Mouse (Mus musculus): Measurements from ENCODE around the gene Fam19a2. TPM values are rescaled to one million over a fixed set of nuclear protein-coding genes. Genes with fewer than 3 reads are reported as not detected.

Gene Fam19a2
- polyA plus RNA-seq, 1 experiment from 2014 or later: 0.25 TPM

DNA sequence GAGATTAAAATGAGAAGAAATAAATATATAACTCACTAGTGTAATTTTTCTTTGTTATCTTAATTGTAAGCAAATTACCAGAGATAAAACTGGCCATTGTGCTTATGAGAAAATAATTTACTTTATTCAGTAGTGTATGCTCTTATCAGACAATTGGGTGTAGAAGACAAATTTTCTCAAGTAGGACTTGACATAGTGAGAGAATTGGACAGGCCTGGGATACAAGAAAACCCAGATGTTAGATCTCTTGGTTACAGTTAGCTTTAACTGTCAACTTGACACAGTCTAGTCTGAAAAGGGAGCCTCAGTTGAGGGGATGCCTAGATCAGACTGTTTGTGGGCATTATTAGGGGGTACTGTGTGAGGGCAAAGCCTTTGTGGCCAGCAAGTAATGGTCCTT is 373.7 kb downstream of the Fam19a2 start:
- DNase-seq: no peak
- H3K9ac ChIP-seq (replicated peaks): no peak overlapping the region
- no peak overlapping the region for H3K27ac ChIP-seq (ENCODE audit: low read depth)
- no peak overlapping the region for H3K4me3 ChIP-seq (ENCODE audit: low read depth, low read length)
- H3K4me1 ChIP-seq (ENCODE audit: insufficient read depth): no peaks in the 10 kb centered on the region
- H3K27me3 ChIP-seq (ENCODE audit: insufficient read depth, low read length): no peaks in the 10 kb centered on the region
- H3K4me2 ChIP-seq (ENCODE audit: low read depth, low read length): no peak overlapping the region
- TF ChIP-seq EP300 (IDR thresholded peaks at IDR 0.05; ENCODE audit: low read depth): no peak
- no peak for TF ChIP-seq CTCF (IDR thresholded peaks at IDR 0.05; ENCODE audit: low read depth)
- no peaks in the 10 kb centered on the region for H3K9me3 ChIP-seq (ENCODE audit: low read length)
- ATAC-seq: no peak
- no peaks in the 10 kb centered on the region for H3K36me3 ChIP-seq (replicated peaks; ENCODE audit: insufficient read depth, low read length)

- no peak for DNase-seq
- TF ChIP-seq CTCF (IDR thresholded peaks at IDR 0.05; ENCODE audit: low read depth): 0 out of 2 replicates have a peak, but pooled peaks have one; percentile 6
- no peak for TF ChIP-seq EP300 (IDR thresholded peaks at IDR 0.05; ENCODE audit: low read depth)
- no peaks in the 10 kb centered on the region for H3K9me3 ChIP-seq (ENCODE audit: low read length)
- no peak for ATAC-seq
- no peak overlapping the region for H3K4me2 ChIP-seq (ENCODE audit: low read depth, low read length)
- H3K27me3 ChIP-seq (ENCODE audit: insufficient read depth, low read length): no peaks in the 10 kb centered on the region
- H3K27ac ChIP-seq (ENCODE audit: low read depth): no peak overlapping the region
- H3K36me3 ChIP-seq (replicated peaks; ENCODE audit: insufficient read depth, low read length): no peaks in the 10 kb centered on the region
- WGBS (ENCODE audit: insufficient replicate concordance): 80% methylated on average over 4 of the region's 4 CpGs
- H3K4me1 ChIP-seq (ENCODE audit: insufficient read depth): no peaks in the 10 kb centered on the region
- no peak overlapping the region for H3K9ac ChIP-seq (replicated peaks)
- no peak overlapping the region for H3K4me3 ChIP-seq (ENCODE audit: low read depth, low read length)
Measured at GRCm38 (mm10) chr10:123645568-123645967, 381.8 kb downstream of the Fam19a2 start.

- Histone ChIP-seq H3K4me1 (ENCODE audit: insufficient read depth) (no peaks in the 10 kb centered on the region), H3K4me3 (ENCODE audit: low read depth, low read length) (no peak overlapping the region), H3K36me3 (replicated peaks; ENCODE audit: insufficient read depth, low read length) (no peaks in the 10 kb centered on the region), H3K9me3 (ENCODE audit: low read length) (no peaks in the 10 kb centered on the region), H3K27me3 (ENCODE audit: insufficient read depth, low read length) (no peaks in the 10 kb centered on the region), H3K4me2 (ENCODE audit: low read depth, low read length) (no peak overlapping the region), H3K9ac (replicated peaks) (no peak overlapping the region), H3K27ac (ENCODE audit: low read depth) (no peak overlapping the region)
- ATAC-seq (no peak), DNase-seq (no peak)
- TF ChIP-seq EP300 (IDR thresholded peaks at IDR 0.05; ENCODE audit: low read depth) (no peak), CTCF (IDR thresholded peaks at IDR 0.05; ENCODE audit: low read depth) (no peak)
Measured at GRCm38 (mm10) chr10:123671208-123671607, 407.4 kb downstream of the Fam19a2 start.

- no peak for ATAC-seq
- Histone ChIP-seq H3K27ac (ENCODE audit: low read depth) (no peak overlapping the region), H3K36me3 (replicated peaks; ENCODE audit: insufficient read depth, low read length) (no peaks in the 10 kb centered on the region), H3K4me1 (ENCODE audit: insufficient read depth) (no peaks in the 10 kb centered on the region), H3K4me2 (ENCODE audit: low read depth, low read length) (no peak overlapping the region), H3K9ac (replicated peaks) (no peak overlapping the region), H3K27me3 (ENCODE audit: insufficient read depth, low read length) (no peaks in the 10 kb centered on the region), H3K4me3 (ENCODE audit: low read depth, low read length) (no peak overlapping the region), H3K9me3 (ENCODE audit: low read length) (no peaks in the 10 kb centered on the region)
- DNase-seq: no peak
- WGBS (ENCODE audit: insufficient replicate concordance): 16% methylated on average over 7 of the region's 7 CpGs
- TF ChIP-seq CTCF (IDR thresholded peaks at IDR 0.05; ENCODE audit: low read depth) (no peak), EP300 (IDR thresholded peaks at IDR 0.05; ENCODE audit: low read depth) (no peak)
Measured at GRCm38 (mm10) chr10:123678284-123678864, 414.6 kb downstream of the Fam19a2 start.

DNA sequence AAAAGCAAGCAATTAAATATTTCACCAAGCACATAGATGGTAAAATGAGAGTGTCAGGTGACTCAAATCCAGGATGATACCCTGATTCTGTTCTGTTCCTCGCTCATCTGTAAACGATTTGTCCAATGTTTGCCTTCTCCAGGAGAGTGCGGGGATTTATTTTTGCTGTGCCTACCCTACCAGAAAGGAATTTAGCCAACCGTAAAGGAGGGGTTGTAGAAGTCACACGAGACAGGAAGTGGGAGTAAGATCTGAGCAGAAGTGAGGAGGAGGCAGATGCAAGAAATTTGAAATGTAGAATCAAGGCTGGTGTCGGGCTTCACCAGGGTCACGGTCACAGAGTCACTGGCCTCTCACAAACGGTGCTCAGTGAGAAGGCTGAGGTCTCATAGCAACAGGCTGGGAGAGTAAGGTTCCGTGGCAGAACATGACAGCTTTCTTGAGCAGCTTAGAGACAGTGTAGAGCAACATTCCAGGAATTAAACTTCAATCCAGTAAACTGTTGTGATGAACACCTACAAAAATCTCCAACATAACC is 419.0 kb downstream of the Fam19a2 start:
- H3K27ac ChIP-seq (ENCODE audit: low read depth): no peak overlapping the region
- H3K9ac ChIP-seq (replicated peaks): no peak overlapping the region
- no peaks in the 10 kb centered on the region for H3K36me3 ChIP-seq (replicated peaks; ENCODE audit: insufficient read depth, low read length)
- no peak overlapping the region for H3K4me2 ChIP-seq (ENCODE audit: low read depth, low read length)
- H3K4me3 ChIP-seq (ENCODE audit: low read depth, low read length): no peak overlapping the region
- no peaks in the 10 kb centered on the region for H3K4me1 ChIP-seq (ENCODE audit: insufficient read depth)
- no peak for DNase-seq
- WGBS (ENCODE audit: insufficient replicate concordance): 60% methylated on average over 9 of the region's 9 CpGs
- no peaks in the 10 kb centered on the region for H3K9me3 ChIP-seq (ENCODE audit: low read length)
- ATAC-seq: no peak
- TF ChIP-seq CTCF (IDR thresholded peaks at IDR 0.05; ENCODE audit: low read depth) (no peak), EP300 (IDR thresholded peaks at IDR 0.05; ENCODE audit: low read depth) (no peak)
- no peaks in the 10 kb centered on the region for H3K27me3 ChIP-seq (ENCODE audit: insufficient read depth, low read length)

- Histone ChIP-seq H3K9me3 (ENCODE audit: low read length) (no peaks in the 10 kb centered on the region), H3K9ac (replicated peaks) (no peak overlapping the region), H3K27ac (ENCODE audit: low read depth) (no peak overlapping the region), H3K27me3 (ENCODE audit: insufficient read depth, low read length) (no peaks in the 10 kb centered on the region), H3K36me3 (replicated peaks; ENCODE audit: insufficient read depth, low read length) (no peaks in the 10 kb centered on the region), H3K4me1 (ENCODE audit: insufficient read depth) (no peaks in the 10 kb centered on the region), H3K4me2 (ENCODE audit: low read depth, low read length) (no peak overlapping the region), H3K4me3 (ENCODE audit: low read depth, low read length) (no peak overlapping the region)
- WGBS (ENCODE audit: insufficient replicate concordance): 79% methylated on average over 8 of the region's 8 CpGs
- DNase-seq (no peak), ATAC-seq (no peak)
- no peak for TF ChIP-seq CTCF (IDR thresholded peaks at IDR 0.05; ENCODE audit: low read depth)
- no peak for TF ChIP-seq EP300 (IDR thresholded peaks at IDR 0.05; ENCODE audit: low read depth)
Measured at GRCm38 (mm10) chr10:123692186-123692925, 428.6 kb downstream of the Fam19a2 start.
